Mouse (Mus musculus) MEL (cell line): ENCODE data around the gene Zfp622. TPM values are rescaled to one million over a fixed set of nuclear protein-coding genes. Genes with fewer than 3 reads are reported as not detected.

ENCODE experiments used
- DNase-seq: peaks from one replicate; pipeline ENCODE4 v3.0.0; 2011; ENCODE audit warnings: low read depth, low spot score
- H3K27ac ChIP-seq: 2 replicates; pipeline ENCODE4 v1.5.1; 2012; ENCODE audit warnings: low read depth, mild to moderate bottlenecking, control low read depth, low read length, moderate library complexity; ENCODE audit not compliant: control insufficient read depth
- H3K27me3 ChIP-seq, 2 experiments: fragments of 150-350 bp in 1 of 2; sonication (generic) in 1 of 2; 2 replicates each; pipeline ENCODE4 v1.6.1; 2012; ENCODE audit warnings: low read length in 2 of 2, mild to moderate bottlenecking in 2 of 2, improper control_type of control experiment in 1 of 2, moderate library complexity in 1 of 2; ENCODE audit not compliant: insufficient read depth in 2 of 2, control insufficient read depth in 1 of 2
- H3K36me3 ChIP-seq, 2 experiments: 2 replicates each; pipeline ENCODE4 v1.6.1; 2012 to 2014; ENCODE audit warnings: low read length in 2 of 2, improper control_type of control experiment in 1 of 2, inconsistent platforms in 1 of 2, mild to moderate bottlenecking in 1 of 2; ENCODE audit not compliant: insufficient read depth in 2 of 2, control insufficient read depth in 1 of 2
- H3K4me1 ChIP-seq, 2 experiments: fragments of 150-350 bp in 1 of 2; sonication (generic) in 1 of 2; 2 replicates each; pipeline ENCODE4 v1.6.1; 2012; ENCODE audit warnings: low read length in 2 of 2, improper control_type of control experiment in 1 of 2, mild to moderate bottlenecking in 1 of 2; ENCODE audit not compliant: insufficient read depth in 2 of 2, control insufficient read depth in 1 of 2
- H3K4me3 ChIP-seq, 2 experiments: fragments of 150-350 bp in 1 of 2; sonication (generic) in 1 of 2; 2 replicates each; pipeline ENCODE4 v1.5.1; 2012; ENCODE audit warnings: low read depth in 2 of 2, low read length in 2 of 2, mild to moderate bottlenecking in 2 of 2, moderate library complexity in 2 of 2, control low read depth in 1 of 2, improper control_type of control experiment in 1 of 2; ENCODE audit not compliant: control insufficient read depth in 1 of 2, insufficient read depth in 1 of 2
- H3K79me2 ChIP-seq: 2 replicates; pipeline ENCODE4 v1.6.1; 2012; ENCODE audit warnings: mild to moderate bottlenecking, low read length, moderate library complexity; ENCODE audit not compliant: control insufficient read depth, poor library complexity, insufficient read depth
- H3K9ac ChIP-seq: 2 replicates; pipeline ENCODE4 v1.6.1; 2012; ENCODE audit warnings: low read depth, mild to moderate bottlenecking, control low read depth, low read length, moderate library complexity; ENCODE audit not compliant: control insufficient read depth, poor library complexity, severe bottlenecking
- H3K9me3 ChIP-seq: fragments of 150-350 bp; sonication (generic); replicated peaks from 2 replicates; pipeline ENCODE4 v1.6.1; 2012; ENCODE audit warnings: mild to moderate bottlenecking, low read length, improper control_type of control experiment, moderate library complexity; ENCODE audit not compliant: insufficient read depth
- BHLHE40 ChIP-seq: IDR thresholded peaks from 2 replicates; pipeline ENCODE4 v1.6.1; 2012; ENCODE audit warnings: low read depth, mild to moderate bottlenecking, inconsistent platforms, low read length, improper control_type of control experiment, borderline replicate concordance
- CHD1 ChIP-seq: IDR thresholded peaks from 2 replicates; pipeline ENCODE4 v1.6.1; 2012; ENCODE audit warnings: low read depth, mild to moderate bottlenecking, inconsistent platforms, low read length, improper control_type of control experiment
- CHD2 ChIP-seq: IDR thresholded peaks from 2 replicates; pipeline ENCODE4 v1.6.1; 2011; ENCODE audit warnings: low read length, improper control_type of control experiment
- CTCF ChIP-seq, 3 experiments: IDR thresholded peaks in 2 of 3; conservative IDR thresholded peaks in 1 of 3; 2 replicates each; pipeline ENCODE4 v1.5.1; 2011 to 2012; ENCODE audit warnings: low read length in 3 of 3, low read depth in 2 of 3, mild to moderate bottlenecking in 2 of 3, improper control_type of control experiment in 1 of 3, inconsistent platforms in 1 of 3, mixed read lengths in 1 of 3, moderate library complexity in 1 of 3; ENCODE audit not compliant: control insufficient read depth in 1 of 3, insufficient read depth in 1 of 3, poor library complexity in 1 of 3, severe bottlenecking in 1 of 3
- ELF1 ChIP-seq: IDR thresholded peaks from 2 replicates; pipeline ENCODE4 v1.6.1; 2014; ENCODE audit warnings: low read depth, mild to moderate bottlenecking, inconsistent platforms, low read length, improper control_type of control experiment, moderate library complexity
- EP300 ChIP-seq, 2 experiments: IDR thresholded peaks; 2 replicates each; pipeline ENCODE4 v1.6.1; 2011; ENCODE audit warnings: improper control_type of control experiment in 2 of 2, low read length in 2 of 2, low read depth in 1 of 2, mild to moderate bottlenecking in 1 of 2
- ETS1 ChIP-seq: IDR thresholded peaks from 2 replicates; pipeline ENCODE4 v1.6.1; 2012; ENCODE audit warnings: low read depth, mild to moderate bottlenecking, inconsistent platforms, low read length, improper control_type of control experiment, moderate library complexity
- GABPA ChIP-seq: IDR thresholded peaks from 2 replicates; pipeline ENCODE4 v1.6.1; 2012; ENCODE audit warnings: low read depth, mild to moderate bottlenecking, inconsistent platforms, low read length, improper control_type of control experiment, moderate library complexity
- GATA1 ChIP-seq: IDR thresholded peaks from 2 replicates; pipeline ENCODE4 v1.6.1; 2011; ENCODE audit warnings: low read depth, low read length, improper control_type of control experiment
- HCFC1 ChIP-seq: IDR thresholded peaks from 2 replicates; pipeline ENCODE4 v1.6.1; 2012; ENCODE audit warnings: low read depth, mild to moderate bottlenecking, inconsistent platforms, low read length, improper control_type of control experiment, moderate library complexity
- MAX ChIP-seq: IDR thresholded peaks from 2 replicates; pipeline ENCODE4 v1.6.1; 2011; ENCODE audit warnings: low read length, improper control_type of control experiment
- MEF2A ChIP-seq: IDR thresholded peaks from 2 replicates; pipeline ENCODE4 v1.6.1; 2014; ENCODE audit warnings: low read depth, mild to moderate bottlenecking, inconsistent platforms, low read length, improper control_type of control experiment; ENCODE audit not compliant: poor library complexity, insufficient replicate concordance, severe bottlenecking; ENCODE audit errors: extremely low read depth
- MXI1 ChIP-seq: IDR thresholded peaks from 2 replicates; pipeline ENCODE4 v1.6.1; 2011; ENCODE audit warnings: mild to moderate bottlenecking, low read depth, low read length, improper control_type of control experiment
- MYC ChIP-seq: IDR thresholded peaks from 2 replicates; pipeline ENCODE4 v1.6.1; 2011; ENCODE audit warnings: low read depth, mild to moderate bottlenecking, low read length, improper control_type of control experiment, moderate library complexity
- NELFE ChIP-seq: IDR thresholded peaks from 2 replicates; pipeline ENCODE4 v1.6.1; 2011; ENCODE audit warnings: low read depth, low read length, improper control_type of control experiment
- NRF1 ChIP-seq: IDR thresholded peaks from 2 replicates; pipeline ENCODE4 v1.6.1; 2014; ENCODE audit warnings: low read depth, mild to moderate bottlenecking, inconsistent platforms, low read length, improper control_type of control experiment, moderate library complexity; ENCODE audit not compliant: poor library complexity, insufficient read depth, severe bottlenecking
- POLR2AphosphoS2 ChIP-seq: IDR thresholded peaks from 2 replicates; pipeline ENCODE4 v1.6.1; 2011; ENCODE audit warnings: low read length, improper control_type of control experiment
- RAD21 ChIP-seq: IDR thresholded peaks from 2 replicates; pipeline ENCODE4 v1.6.1; 2011; ENCODE audit warnings: mild to moderate bottlenecking, low read depth, low read length, improper control_type of control experiment
- RCOR1 ChIP-seq: IDR thresholded peaks from 2 replicates; pipeline ENCODE4 v1.6.1; 2012; ENCODE audit warnings: low read depth, mild to moderate bottlenecking, inconsistent platforms, low read length, improper control_type of control experiment
- SIN3A ChIP-seq: IDR thresholded peaks from 2 replicates; pipeline ENCODE4 v1.6.1; 2012; ENCODE audit warnings: low read length, improper control_type of control experiment, inconsistent platforms
- SMC3 ChIP-seq: IDR thresholded peaks from 2 replicates; pipeline ENCODE4 v1.6.1; 2011; ENCODE audit warnings: low read depth, low read length, improper control_type of control experiment
- TBP ChIP-seq: IDR thresholded peaks from 2 replicates; pipeline ENCODE4 v1.8.0; 2011; ENCODE audit warnings: low read depth, low read length, improper control_type of control experiment
- UBTF ChIP-seq: IDR thresholded peaks from 2 replicates; pipeline ENCODE4 v1.6.1; 2012; ENCODE audit warnings: low read depth, mild to moderate bottlenecking, inconsistent platforms, low read length, improper control_type of control experiment, moderate library complexity, borderline replicate concordance; ENCODE audit not compliant: insufficient read depth
- USF1 ChIP-seq: IDR thresholded peaks from 2 replicates; pipeline ENCODE4 v1.6.1; 2014; ENCODE audit warnings: low read depth, mild to moderate bottlenecking, inconsistent platforms, low read length, improper control_type of control experiment, moderate library complexity
- USF2 ChIP-seq, 2 experiments: IDR thresholded peaks; 2 replicates each; pipeline ENCODE4 v1.6.1; 2011 to 2012; ENCODE audit warnings: improper control_type of control experiment in 2 of 2, low read length in 2 of 2, borderline replicate concordance in 1 of 2, inconsistent platforms in 1 of 2, low read depth in 1 of 2, mild to moderate bottlenecking in 1 of 2; ENCODE audit not compliant: insufficient read depth in 1 of 2
- ZC3H11A ChIP-seq: IDR thresholded peaks from 2 replicates; pipeline ENCODE4 v1.6.1; 2012; ENCODE audit warnings: low read depth, mild to moderate bottlenecking, inconsistent platforms, low read length, improper control_type of control experiment
- ZKSCAN1 ChIP-seq: IDR thresholded peaks from 2 replicates; pipeline ENCODE4 v1.6.1; 2012; ENCODE audit warnings: low read depth, mild to moderate bottlenecking, inconsistent platforms, low read length, improper control_type of control experiment, moderate library complexity
- ZNF384 ChIP-seq: IDR thresholded peaks from 2 replicates; pipeline ENCODE4 v1.6.1; 2012; ENCODE audit warnings: low read depth, mild to moderate bottlenecking, inconsistent platforms, low read length, improper control_type of control experiment
- polyA plus RNA-seq, 2 experiments: library from polyadenylated mRNA; stranded (reverse) in 1 of 2; unstranded in 1 of 2; fragments of >175 nt in 1 of 2; fragments of >200 nt in 1 of 2; gene quantifications; 2 replicates each; pipeline versions ENCODE4 v1.2.1 to v1.2.4; 2012; ENCODE audit warnings: low replicate concordance in 2 of 2, low read depth in 1 of 2; ENCODE audit not compliant: insufficient read length in 2 of 2, insufficient read depth in 1 of 2, missing spikeins in 1 of 2
- total RNA-seq: library from RNA; depleted of rRNA; stranded (reverse); fragments of 300-350 nt; gene quantifications from 2 replicates; pipeline ENCODE4 v1.2.3, GENCODE M21; 2012

The Zfp622 gene
- total and polyA plus RNA-seq, 3 experiments, result 77.2 to 106 TPM; not detected in 1

- DNase-seq, result no peak
- H3K27me3 ChIP-seq, result no peaks in the 10 kb centered on the region
- TF ChIP-seq CHD2 (no peak), RAD21 (no peak), CHD1 (no peak), ETS1 (no peak), RCOR1 (no peak), NELFE (no peak), ZKSCAN1 (no peak), NRF1 (no peak), MEF2A (no peak), GABPA (no peak), HCFC1 (no peak), MYC (no peak), EP300 (IDR thresholded peaks at IDR 0.05; ENCODE audit: low read depth in 1 of 2, low read length in 2 of 2) (no peak), CTCF (IDR thresholded peaks at IDR 0.05 in 2 of 3, conservative IDR thresholded peaks at IDR 0.05 in 1 of 3; ENCODE audit: control insufficient read depth in 1 of 3, insufficient read depth in 1 of 3, low read depth in 2 of 3, low read length in 3 of 3, poor library complexity in 1 of 3, severe bottlenecking in 1 of 3) (no peak), MAX (no peak), USF2 (IDR thresholded peaks at IDR 0.05; ENCODE audit: borderline replicate concordance in 1 of 2, insufficient read depth in 1 of 2, low read depth in 1 of 2, low read length in 2 of 2) (no peak), SMC3 (no peak), TBP (no peak), USF1 (no peak), ELF1 (no peak)
- H3K4me1 ChIP-seq, result no peaks in the 10 kb centered on the region
- H3K9me3 ChIP-seq, result no peaks in the 10 kb centered on the region
- no peak overlapping the region for H3K4me3 ChIP-seq
- H3K27ac ChIP-seq, result no peak overlapping the region
- no peak overlapping the region for H3K9ac ChIP-seq
- H3K36me3 ChIP-seq, result no peaks in the 10 kb centered on the region; a peak in 1 of 4 replicates
- H3K79me2 ChIP-seq, result no peaks in the 10 kb centered on the region
Measured at GRCm38 (mm10) chr15:25956001-25956400, 28.2 kb upstream of the Zfp622 start.

DNA sequence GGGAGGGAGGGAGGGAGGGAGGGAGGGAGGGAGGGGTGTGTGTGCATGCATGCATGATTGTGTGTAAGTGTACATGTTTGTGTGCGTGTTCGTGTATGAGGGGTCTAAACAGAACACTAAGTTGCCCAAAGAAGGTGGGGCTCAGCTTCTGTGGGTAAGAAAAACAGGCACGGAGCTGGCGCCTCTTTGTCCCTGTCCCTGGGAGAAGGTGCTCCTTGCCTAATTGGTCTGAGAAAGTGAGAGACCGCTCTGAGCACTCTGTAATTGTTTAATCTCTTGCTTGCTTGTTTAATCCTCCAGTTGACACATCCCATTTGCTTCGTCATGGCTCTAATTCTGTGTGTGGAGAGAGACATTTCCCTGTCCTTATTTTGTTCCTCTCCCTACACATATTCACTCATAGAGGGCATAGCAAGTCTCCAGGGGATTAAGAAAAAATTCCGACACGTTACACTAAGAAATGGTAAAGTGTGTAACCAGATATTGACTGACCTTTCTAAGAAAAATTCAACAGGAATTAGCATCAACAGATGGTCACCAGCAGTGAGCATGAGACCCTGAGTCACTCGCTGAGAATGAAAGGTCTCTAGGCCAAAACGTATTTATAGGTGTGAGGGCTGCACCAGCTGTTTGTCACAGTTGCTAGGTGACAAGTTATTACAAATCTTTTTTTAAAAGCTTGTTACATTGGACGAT is 27.6 kb upstream of the Zfp622 start:
- Histone ChIP-seq H3K36me3 (no peaks in the 10 kb centered on the region), H3K27ac (no peak overlapping the region), H3K79me2 (no peaks in the 10 kb centered on the region), H3K9ac (no peak overlapping the region), H3K4me3 (no peak overlapping the region), H3K27me3 (no peaks in the 10 kb centered on the region), H3K9me3 (no peaks in the 10 kb centered on the region), H3K4me1 (no peaks in the 10 kb centered on the region)
- DNase-seq, result no peak
- TF ChIP-seq GATA1 (no peak), ZNF384 (no peak), ZC3H11A (no peak), MXI1 (no peak), BHLHE40 (no peak), POLR2AphosphoS2 (no peak), NELFE (no peak), UBTF (no peak), CHD1 (no peak), SIN3A (no peak), MYC (no peak)
